Mouse (Mus musculus) retina, adult 2 months (tissue): ENCODE measurements at regions not wholly inside any gene's neighbourhood (a gene's known extent, or its start where the extent isn't known, plus 50 kb on each side); places are given as distances from the start of the nearest gene placed in this dataset.

Experiments used
- DNase-seq: peaks from one replicate; pipeline ENCODE4 v3.0.0-alpha.2; 2012; ENCODE audit warnings: low read depth, low spot score

DNA sequence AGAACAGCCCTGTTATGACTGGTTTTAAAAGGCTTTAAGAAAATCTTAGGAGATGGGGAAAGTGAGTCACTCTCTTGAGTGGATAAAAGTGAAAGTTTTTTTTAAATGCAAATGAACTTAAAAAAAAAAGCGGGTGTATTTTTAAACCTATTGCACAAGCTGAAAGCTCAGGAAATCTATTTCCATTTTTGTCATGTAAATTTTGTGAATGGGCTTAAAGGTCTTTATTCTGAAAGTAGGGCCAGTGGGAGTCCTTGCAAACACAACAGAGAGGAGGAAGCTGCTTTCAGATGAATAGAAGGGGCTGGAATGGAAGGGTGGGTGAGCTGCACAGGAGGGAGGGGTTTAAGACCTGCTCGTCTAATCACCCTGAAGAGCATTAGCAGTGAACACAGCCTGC is 62.9 kb downstream of the Fam84a start:
- DNase-seq, result no peak

DNA sequence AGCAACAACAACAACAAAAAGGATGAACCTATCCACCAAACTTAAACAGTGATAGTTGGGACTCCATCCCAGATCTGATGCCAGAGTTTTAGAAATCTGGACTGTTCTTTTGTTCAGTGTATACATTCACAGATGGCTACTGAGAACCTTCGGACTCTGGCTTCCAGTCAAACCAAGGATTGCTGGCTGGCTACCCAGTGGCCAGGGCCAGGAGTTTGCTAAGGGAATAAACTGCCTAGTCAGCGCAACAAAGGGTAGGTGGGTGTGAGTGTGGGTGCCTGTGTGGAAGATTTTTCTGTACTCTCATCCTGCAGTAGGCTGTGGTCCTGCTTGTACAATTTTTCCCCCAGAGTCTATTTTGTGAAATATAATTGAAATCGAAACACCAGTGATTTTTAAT is 69.1 kb downstream of the Fam84a start:
- no peak for DNase-seq

DNA sequence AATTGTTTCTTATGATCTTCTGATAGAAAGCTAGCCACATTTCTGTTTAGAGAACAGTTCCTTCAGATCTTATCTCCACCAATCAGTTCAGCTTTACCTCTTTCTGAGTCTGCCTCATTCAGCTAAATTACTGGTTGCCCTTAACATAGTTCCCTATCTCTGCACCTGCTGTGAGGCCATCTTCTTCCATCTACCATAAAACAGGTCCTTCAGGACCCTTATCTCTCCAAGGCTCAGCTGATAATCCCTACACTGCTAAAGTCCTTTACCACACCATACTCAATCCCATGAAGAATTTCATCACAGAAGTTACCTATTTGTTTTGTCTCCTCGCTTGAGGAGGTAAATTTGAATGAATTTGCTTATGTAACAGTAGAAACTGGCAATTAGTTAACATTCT is 72.0 kb downstream of the Fam84a start:
- DNase-seq, result no peak

DNA sequence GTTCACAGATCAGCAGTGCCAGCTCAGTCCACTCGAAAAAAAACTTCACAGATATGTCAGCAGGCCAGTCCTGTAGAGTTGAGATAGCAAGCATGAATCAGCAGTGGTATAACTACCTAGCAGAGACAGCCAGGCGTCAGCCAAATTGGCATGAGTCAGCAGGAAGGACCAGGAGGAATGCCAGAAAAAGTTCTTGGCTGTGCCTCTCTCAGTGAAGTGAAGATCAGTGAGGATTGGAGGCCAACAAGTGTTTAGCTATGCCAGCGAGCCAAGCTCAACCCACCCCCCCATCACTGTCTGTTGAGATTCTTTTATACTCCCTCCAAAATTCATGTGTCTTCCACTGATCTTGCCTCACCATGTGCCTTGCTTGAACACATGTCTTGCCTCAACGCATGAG is 82.8 kb downstream of the Fam84a start:
- no peak for DNase-seq

DNA sequence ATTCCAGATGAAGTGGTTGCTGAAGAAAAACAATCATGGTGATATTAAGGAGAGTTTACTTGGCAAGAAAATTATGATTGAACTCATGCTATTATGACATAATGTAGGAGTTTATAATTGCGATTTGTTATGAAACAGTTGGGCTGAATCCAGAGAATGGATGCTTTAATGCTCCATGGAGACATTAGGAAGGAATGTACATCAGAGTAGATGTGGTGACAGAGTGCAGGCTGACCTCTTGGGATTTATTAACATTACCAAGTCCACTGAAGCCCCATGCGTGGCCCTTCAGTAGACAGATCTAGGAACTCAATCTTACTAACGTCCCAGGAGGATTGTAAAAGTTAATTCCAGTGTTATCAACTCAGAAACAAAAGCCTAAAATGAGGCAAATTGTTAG is 86.5 kb downstream of the Fam84a start:
- no peak for DNase-seq

DNA sequence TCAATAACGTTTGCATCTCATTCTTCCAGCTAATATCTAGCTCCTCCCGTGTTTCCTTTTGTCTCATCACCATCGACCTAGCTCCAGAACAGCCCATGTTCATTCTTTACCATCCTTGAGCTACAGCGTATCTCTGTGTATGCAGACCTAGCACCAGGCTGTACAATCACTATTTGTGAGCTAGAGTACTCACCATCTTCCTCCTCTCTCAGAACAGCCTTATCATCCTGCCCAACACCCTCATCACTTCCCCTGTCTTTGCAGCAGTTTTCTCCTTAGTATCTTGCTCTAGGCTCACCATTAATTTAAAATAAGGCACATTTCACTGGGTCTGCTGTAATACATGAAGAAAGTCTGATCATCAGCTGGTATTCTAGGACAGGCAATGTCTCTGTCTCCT is 88.6 kb downstream of the Fam84a start:
- DNase-seq, result no peak

DNA sequence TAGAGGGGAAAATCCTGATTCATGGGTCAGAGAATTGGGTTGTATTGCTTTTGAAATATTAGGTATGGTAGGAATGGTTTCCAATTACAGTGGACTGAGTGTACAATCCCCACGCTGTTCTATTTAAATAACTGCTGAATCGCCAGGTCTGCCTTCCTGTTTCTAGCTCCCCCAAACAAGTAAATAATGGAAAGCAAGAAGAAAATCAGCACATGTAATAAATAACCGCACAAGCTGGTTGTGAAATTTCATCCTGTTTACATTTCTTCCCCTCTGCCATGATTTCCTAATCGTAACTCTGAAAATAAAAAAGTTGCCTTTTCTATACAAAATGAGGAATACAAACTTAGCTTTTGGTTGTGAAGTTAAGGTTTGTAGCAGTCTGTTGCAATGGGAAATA is 95.7 kb downstream of the Fam84a start:
- no peak for DNase-seq

DNA sequence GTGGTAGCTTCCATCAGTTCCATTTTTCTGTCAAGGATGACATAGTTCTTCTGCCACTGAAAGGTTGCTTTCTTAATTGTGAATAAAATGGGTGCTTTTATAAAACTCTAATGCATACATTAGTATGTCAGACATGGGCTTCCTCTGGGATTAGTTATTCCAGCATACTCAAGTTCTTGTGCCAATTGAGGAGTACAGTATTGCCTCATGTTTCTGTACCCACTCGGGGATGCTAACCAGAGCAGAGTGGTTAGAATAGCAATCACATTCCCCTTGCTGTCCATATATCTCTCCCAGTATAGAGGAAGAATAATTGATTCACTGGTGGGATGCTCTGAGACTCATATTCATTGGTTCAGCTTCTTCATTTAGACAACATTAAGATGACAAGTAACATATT is 119.5 kb downstream of the Fam84a start:
- no peak for DNase-seq

DNA sequence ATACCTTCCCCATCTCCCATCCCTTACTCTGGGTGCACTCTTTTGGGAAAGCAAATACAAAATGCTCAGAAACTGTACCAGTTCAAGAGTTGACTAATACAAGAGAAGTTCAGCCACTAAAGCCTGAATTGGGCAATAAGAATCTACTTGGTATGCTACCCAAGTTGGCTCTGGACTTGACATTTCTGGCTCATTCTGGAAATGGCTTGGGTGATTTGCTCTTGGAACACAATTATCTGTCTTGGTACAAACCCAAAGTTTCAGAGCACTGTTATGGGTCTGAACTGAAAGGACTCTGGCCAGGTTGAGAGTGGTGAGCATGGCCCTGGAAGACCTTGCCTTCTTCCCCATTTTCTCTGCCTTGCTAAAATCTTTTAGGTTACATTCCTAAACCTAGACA is 136.6 kb downstream of the Fam84a start:
- no peak for DNase-seq

DNA sequence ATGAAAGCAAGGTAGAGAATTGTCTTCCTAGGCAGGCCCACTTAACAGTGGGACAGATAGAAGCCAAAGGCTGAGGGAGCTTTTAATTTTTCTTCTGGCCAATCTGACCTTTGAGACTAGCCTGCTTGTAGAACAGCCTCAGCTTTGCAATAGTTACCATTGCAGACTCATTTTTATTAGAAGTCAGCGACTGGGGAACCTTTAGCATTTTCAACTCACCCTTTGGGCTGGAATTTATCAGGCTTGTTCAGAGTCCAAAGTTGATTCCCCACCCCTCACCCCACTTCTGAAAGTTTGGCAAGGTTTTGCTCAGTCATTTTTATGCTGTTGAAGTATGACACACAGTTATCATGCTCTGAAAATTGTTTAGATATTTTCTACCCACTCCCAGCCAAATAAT is 145.9 kb downstream of the Fam84a start:
- DNase-seq, result no peak

DNA sequence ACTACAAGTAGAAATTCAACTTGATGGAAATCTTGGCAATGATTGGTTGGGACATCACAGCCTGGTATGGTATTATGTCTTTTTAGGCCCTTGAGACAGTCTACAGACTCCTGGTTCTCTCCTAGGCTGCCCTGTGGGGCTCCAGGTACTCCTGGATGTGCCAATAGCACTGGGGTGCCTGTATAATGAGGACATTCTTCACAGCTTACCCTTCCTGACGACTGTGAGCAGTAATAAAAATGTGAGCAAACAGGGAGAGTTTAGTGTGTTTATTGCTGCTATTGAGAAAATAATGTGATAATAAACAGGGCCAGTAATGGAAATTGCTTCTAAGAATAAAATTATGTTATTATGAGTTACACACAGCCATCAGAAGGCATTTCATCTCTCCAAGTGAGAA is 150.2 kb downstream of the Fam84a start:
- no peak for DNase-seq

DNA sequence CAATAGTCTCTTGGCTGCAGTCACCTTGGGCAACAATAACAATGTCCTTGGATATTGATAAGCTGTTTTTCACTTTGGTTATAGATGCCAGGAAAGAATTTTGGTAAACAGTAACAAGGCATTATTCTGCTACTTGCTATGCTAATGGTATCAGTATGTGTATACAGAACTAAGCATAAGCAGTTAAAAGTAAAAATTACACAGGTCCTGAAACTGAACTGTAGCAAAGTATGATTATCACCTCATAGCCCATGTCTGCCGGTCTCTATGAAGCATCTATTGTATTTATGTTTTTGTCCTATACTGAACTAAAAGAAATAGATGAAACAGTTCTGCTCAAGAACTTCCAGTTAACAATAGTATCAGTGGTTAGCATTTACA is 167.5 kb downstream of the Fam84a start:
- no peak for DNase-seq

DNA sequence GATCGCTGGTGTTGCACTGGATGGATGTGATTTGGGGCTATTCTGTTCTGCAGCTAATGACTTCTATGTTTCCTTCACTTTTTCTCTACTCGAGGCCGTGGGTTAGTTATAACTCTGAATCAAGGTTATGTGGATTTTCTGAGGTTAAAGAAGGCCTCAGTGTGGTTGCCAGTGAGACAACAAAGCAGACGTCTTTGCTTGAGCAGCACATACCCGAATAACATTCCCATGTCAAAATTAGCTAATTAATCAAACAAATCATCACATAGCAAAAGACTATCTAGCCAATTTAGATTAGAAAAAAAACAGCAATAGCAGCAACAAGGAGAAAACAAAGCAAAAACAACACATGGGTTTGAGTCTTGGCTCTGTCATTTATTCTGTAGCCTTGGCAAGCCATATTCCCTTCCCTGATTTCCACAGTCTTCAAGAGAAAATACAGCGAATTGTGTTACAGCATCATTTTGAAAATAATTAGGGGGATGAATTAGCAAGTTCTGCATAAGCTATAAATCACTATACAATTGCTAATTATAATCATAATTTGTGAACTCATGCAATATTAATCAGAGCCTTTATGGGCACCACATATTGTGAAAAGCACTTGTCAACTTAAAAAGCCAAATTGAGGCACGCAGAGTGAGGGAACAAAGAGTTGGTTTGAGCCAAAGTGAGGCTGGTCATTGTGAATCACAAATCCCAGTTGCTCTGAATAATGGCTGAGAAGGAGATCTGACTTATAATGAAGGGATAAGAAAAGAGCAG is 168.0 kb downstream of the Fam84a start:
- DNase-seq, result no peak

DNA sequence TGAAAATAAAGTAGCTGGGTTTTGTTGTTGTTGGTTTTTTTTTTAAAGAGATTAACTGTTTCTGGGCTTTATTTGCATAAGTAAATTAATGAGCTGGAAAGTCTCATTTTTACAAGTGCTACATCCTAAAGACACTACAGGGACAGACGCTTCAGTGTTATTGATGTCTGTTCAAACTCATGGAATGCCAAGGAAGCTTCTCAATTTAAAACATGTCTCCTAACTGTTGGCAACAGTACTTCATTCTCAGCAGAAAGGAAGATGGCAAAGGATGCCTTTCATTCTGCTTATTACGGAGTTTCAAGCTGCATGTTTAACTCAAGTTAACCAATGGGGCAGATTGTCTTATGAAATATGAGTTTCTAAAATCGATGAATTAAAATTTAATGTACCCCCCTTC is 187.3 kb downstream of the Fam84a start:
- DNase-seq, result no peak

DNA sequence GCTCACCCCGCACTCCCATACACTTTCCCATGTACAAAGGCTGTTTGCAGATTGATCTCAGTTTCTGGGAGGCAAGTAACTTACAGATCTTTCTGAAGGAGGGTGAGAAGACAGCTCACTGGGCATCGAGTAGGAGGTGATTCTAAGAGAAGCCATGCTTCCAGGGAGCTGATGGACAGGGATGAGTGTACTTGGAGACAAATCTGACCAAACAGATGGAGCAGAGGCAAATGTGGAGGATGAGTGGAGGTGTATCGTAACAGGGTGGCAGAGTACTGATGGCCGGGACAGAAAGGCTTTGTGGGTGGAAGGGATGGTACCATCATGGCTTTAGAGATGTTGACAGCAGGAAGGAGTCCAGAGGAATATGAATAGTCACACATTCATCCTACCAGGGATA is 212.4 kb downstream of the Fam84a start:
- no peak for DNase-seq

DNA sequence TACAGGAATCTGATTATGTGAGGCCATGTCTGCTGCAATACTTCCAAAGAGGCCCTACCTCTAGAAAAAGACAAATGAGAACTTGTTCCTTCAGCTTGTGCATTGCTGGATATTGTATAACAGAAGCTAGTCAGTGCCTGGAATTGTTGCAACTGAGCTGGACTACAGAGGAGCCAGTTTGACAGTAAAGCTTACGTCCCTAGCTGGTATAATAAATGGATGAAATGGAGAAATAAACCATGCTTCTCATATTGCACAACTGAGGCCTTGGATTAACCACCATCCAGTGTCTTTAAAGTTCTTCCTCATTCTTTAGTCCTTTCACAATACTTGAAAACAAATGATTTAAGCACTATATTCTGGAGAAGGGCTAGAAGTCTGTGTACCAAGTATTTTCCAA is 230.8 kb downstream of the Fam84a start:
- DNase-seq, result no peak

DNA sequence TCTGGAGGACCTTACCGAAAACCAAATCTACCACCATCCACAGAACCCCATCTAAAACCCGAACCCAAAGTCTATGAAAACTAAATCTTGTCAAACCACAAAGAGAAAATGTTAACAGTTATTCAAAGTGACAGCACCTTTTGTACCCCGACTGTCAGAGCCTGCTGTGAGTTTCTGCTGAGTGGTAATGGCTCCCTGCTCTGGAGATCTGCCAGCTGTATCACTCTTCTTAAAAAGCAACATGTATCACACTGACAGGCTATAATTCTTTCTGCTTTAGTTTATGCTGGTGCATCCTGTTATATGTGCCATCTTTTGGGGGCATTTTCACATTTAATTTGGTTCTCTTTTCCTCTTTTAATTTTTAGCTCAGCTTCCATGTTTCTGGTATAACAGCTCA is 268.5 kb downstream of the Fam84a start:
- no peak for DNase-seq

DNA sequence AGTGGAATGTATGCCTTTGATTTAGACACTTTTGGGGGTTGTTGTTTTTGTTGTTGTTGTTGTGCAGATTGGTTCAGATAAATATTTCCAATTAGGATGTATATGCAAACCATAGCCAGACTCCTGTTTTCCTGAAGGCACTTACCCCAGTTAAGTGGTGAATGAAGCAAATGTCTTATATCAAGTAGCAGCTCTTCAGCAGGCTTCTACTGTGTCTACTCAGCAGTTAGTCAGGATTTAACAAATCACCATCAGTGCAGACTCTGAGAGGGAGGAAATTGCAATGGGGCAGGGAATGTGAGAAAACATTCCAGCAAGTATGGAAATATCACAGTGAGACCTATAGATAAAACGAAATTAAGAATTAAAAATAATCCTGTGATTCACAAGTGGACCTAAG is 282.7 kb downstream of the Fam84a start:
- DNase-seq, result no peak

DNA sequence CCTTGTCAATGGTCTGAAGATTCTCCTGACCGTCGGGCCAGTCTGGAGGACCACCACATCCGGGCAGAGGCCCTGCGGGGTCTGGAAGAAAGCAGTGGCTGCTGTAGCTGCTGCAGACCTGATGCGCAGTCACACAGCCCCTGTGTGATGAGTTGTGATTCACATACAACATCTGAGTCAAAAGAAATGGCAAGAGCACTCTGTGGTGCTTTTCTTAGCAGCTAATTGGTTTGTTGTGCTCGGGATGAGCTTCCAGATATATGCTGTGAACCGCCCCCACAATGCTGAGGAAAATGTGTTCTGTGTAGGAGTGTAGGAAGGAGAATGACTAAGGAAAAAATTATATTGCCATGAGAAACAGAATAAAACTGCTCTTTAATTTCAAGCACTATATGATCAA is 290.6 kb downstream of the Fam84a start:
- DNase-seq, result no peak

DNA sequence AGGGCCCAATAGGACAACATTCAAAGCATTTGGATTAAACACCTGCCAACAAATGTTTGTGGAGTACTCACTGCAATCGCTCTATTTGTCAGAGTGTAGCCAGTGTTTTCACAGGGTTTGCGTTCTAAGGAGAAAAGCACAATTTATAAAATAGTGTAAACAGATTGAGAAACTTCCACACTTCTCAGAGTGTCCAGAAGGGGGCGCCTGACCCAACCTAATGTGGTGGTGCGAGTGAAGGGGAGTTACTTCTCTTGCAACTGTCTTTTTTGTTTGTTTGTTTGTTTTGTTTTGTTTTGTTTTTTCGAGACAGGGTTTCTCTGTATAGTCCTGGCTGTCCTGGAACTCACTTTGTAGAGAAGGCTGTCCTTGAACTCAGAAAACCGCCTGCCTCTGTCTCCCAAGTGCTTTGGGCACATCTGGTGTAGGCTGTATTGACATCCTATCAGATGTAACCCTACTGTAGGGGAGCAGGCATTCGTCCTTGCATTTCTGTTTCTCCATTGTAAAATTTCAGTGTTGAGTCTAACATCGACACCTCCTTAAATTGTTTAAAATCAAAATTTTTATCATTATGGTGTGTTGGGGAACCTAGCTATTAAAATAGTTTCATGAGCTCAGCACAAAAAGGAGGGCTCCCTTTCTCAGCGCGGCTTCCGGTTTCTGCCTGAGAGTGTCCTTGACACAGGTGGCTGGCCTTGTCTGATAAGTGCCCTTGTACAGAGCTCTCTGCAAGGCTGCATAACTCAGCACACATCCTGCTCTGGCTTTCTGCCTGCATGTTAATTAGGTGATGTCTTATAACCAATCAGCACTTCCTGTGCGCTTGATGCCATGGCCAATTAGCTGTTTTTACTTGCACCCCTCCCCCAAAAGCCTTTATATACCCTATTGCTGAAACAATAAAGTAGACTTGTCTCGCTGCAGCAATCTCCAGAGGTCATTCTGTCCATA is 307.0 kb downstream of the Fam84a start:
- peak; percentile 9 for DNase-seq

DNA sequence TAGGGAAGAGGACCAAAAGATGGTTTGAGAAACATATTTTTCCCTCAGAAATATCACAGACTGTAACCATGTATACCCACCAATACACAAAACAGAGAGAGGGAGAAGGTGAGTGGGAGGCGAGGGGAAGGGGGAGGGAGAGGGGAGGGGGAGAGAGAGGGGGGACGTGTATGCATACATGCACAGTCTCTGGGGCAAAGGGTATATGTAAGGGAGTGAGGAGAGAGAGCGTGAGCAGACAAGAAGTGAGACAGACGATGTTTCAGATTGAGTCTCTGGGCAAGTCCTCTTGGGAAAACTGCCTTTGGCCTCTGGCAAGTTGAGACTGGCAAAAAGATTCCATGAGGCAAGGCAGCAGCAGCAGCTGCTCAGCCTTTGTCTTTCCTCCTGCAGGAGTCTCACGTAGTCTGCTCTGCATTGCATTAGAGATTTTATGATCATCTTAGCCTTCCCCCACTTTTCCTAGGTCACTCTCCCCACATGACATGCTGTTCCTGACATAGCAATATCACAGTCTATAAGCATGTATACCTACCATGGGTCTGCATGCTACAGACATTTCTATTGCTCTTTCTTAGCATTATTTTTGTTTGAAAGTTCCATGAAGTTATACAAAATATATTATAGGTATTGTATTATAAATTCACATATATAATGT is 308.3 kb downstream of the Fam84a start:
- DNase-seq, result no peak

DNA sequence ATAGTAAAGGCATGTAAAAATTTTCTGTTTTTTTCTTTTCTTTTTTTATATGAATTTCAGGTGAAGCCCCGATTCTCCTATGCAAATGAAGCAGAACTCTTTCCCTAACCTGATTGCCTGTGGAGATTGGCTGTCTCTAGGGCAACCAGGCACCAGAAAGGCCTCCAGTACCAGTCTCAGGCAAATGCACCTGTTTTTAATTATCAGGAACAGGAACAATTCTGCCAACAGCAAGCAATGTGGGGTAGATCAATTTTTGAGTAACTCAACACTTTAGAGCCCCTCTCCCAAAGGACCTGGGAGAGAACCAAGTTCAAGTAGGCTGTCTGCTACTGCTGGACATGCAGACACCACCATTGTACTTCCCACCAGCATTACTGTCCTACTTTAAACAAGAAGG is 310.6 kb downstream of the Fam84a start:
- DNase-seq, result no peak

DNA sequence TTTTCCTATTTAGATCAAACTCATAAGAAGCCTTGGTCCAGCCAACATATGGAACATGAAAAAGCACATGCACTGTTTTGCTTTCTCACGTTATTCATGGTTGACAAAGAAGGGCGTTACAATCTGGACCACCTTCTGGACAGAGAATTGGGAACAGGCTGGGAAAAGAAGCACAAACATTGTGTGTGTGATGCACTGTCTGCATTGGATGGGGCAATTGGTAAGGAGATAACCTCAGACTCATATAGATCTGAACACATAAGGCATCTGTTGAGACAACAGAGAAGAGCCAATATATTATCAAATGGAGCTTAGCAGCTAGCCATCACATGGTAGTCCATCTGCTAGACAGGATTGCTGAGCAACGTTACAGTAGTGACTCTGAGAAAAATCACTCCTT is 317.1 kb downstream of the Fam84a start:
- no peak for DNase-seq
